Mouse (Mus musculus) CH12.LX (cell line): ENCODE data around the gene Ier3. TPM values are rescaled to one million over a fixed set of nuclear protein-coding genes. Genes with fewer than 3 reads are reported as not detected.

ENCODE experiments used
- DNase-seq: peaks from one replicate; pipeline ENCODE4 v3.0.0-alpha.2; 2013; ENCODE audit errors: extremely low read depth
- H3K27ac ChIP-seq: 2 replicates; pipeline ENCODE4 v1.5.1; 2012; ENCODE audit warnings: low read depth, mild to moderate bottlenecking, control low read depth, moderate library complexity; ENCODE audit not compliant: insufficient read depth
- H3K27me3 ChIP-seq: replicated peaks from 2 replicates; pipeline ENCODE3; 2012; ENCODE audit warnings: inconsistent platforms
- H3K36me3 ChIP-seq, 2 experiments: replicated peaks in 1 of 2; 2 replicates each; pipeline versions ENCODE3 to v1.6.1; 2012; ENCODE audit warnings: inconsistent platforms in 1 of 2, low read length in 1 of 2, mild to moderate bottlenecking in 1 of 2, mixed read lengths in 1 of 2, moderate library complexity in 1 of 2; ENCODE audit not compliant: control insufficient read depth in 1 of 2, insufficient read depth in 1 of 2
- H3K4me1 ChIP-seq, 2 experiments: 2 replicates each; pipeline ENCODE4 v1.6.1; 2012; ENCODE audit warnings: inconsistent platforms in 1 of 2, moderate library complexity in 1 of 2; ENCODE audit not compliant: insufficient read depth in 2 of 2, control insufficient read depth in 1 of 2
- H3K4me2 ChIP-seq: 2 replicates; pipeline ENCODE4 v1.6.1; 2012; ENCODE audit warnings: low read depth, mild to moderate bottlenecking, control low read depth; ENCODE audit not compliant: poor library complexity, insufficient read depth, severe bottlenecking
- H3K4me3 ChIP-seq, 3 experiments: fragments of 150-350 bp in 1 of 3; sonication (generic) in 1 of 3; replicated peaks in 1 of 3; 2 replicates each; pipeline versions ENCODE3 to v1.5.1; 2011 to 2012; ENCODE audit warnings: low read depth in 2 of 3, low read length in 2 of 3, mild to moderate bottlenecking in 2 of 3, moderate library complexity in 2 of 3, control low read depth in 1 of 3, improper control_type of control experiment in 1 of 3, inconsistent platforms in 1 of 3, mixed read lengths in 1 of 3; ENCODE audit not compliant: poor library complexity in 1 of 3
- H3K79me2 ChIP-seq: replicated peaks from 2 replicates; pipeline ENCODE4 v1.6.1; 2012; ENCODE audit warnings: mild to moderate bottlenecking, moderate library complexity; ENCODE audit not compliant: control insufficient read depth, poor library complexity, insufficient read depth, severe bottlenecking; ENCODE audit errors: extremely low read depth
- H3K9ac ChIP-seq: 2 replicates; pipeline ENCODE4 v1.6.1; 2012; ENCODE audit warnings: low read depth, mild to moderate bottlenecking, control low read depth, moderate library complexity; ENCODE audit not compliant: insufficient read depth
- H3K9me3 ChIP-seq: replicated peaks from 2 replicates; pipeline ENCODE3; 2012; ENCODE audit warnings: low read length, inconsistent platforms, mixed read lengths
- CTCF ChIP-seq, 2 experiments: IDR thresholded peaks in 1 of 2; conservative IDR thresholded peaks in 1 of 2; 2 replicates each; pipeline ENCODE4 v1.5.1; 2011 to 2012; ENCODE audit warnings: low read depth in 2 of 2, low read length in 2 of 2, improper control_type of control experiment in 1 of 2, inconsistent platforms in 1 of 2, mild to moderate bottlenecking in 1 of 2, moderate library complexity in 1 of 2
- HCFC1 ChIP-seq: IDR thresholded peaks from 2 replicates; pipeline ENCODE4 v1.6.1; 2012; ENCODE audit warnings: low read depth, mild to moderate bottlenecking, inconsistent platforms, low read length, improper control_type of control experiment
- RAD21 ChIP-seq: IDR thresholded peaks from 2 replicates; pipeline ENCODE4 v1.6.1; 2011; ENCODE audit warnings: low read depth, mild to moderate bottlenecking, low read length, improper control_type of control experiment, moderate library complexity
- SMC3 ChIP-seq: IDR thresholded peaks from 2 replicates; pipeline ENCODE4 v1.6.1; 2011; ENCODE audit warnings: low read depth, low read length, improper control_type of control experiment
- TBP ChIP-seq: conservative IDR thresholded peaks from 2 replicates; pipeline ENCODE4 v1.6.1; 2011; ENCODE audit warnings: low read depth, low read length, improper control_type of control experiment
- ZNF384 ChIP-seq: IDR thresholded peaks from 2 replicates; pipeline ENCODE4 v1.6.1; 2012; ENCODE audit warnings: low read depth, low read length, improper control_type of control experiment, inconsistent platforms
- dilution Hi-C: fragments of 300-500 bp; cut with MboI; formaldehyde crosslinking; loops from 2 replicates; pipeline ENCODE4 v1.14.3; 2020; ENCODE audit warnings: low sequenced_read_pairs; ENCODE audit not compliant: extremely low pct_unique_long_range_greater_than_20kb, extremely low pct_ligation_motif_present
- in situ Hi-C: fragments of 300-500 bp; cut with MboI; formaldehyde crosslinking; loops from 3 replicates; pipeline ENCODE4 v1.14.3; 2019; ENCODE audit warnings: low sequenced_read_pairs, low pct_ligation_motif_present, low pct_unique_long_range_greater_than_20kb, mixed read lengths
- polyA plus RNA-seq: library from polyadenylated mRNA; unstranded; fragments of >175 nt; gene quantifications from 2 replicates; pipeline ENCODE4 v1.2.1, GENCODE M21; 2012; ENCODE audit warnings: low read depth; ENCODE audit not compliant: insufficient read length
- total RNA-seq, 2 experiments: library from RNA; depleted of rRNA; stranded (reverse); fragments of 300-350 nt in 1 of 2; fragments of >200 nt in 1 of 2; gene quantifications; 2 replicates each; pipeline ENCODE4 v1.2.3; 2012 to 2014

Gene Ier3
- total and polyA plus RNA-seq, 3 experiments, result 12.6 to 27.2 (median 15.0) TPM

- H3K4me1 ChIP-seq, result peaks cover 0 to 27% of the 10 kb centered on the region in 2 experiments; a peak in 2 of 4 replicates
- peak; percentile 58 for DNase-seq
- peaks cover 18 to 39% of the 10 kb centered on the region in 2 experiments for H3K36me3 ChIP-seq
- peak overlapping the region; percentile 85; the same call in 1 of the 2 replicates for H3K4me2 ChIP-seq
- no peaks in the 10 kb centered on the region for H3K27me3 ChIP-seq
- dilution Hi-C loops, result no loop called here
- H3K9me3 ChIP-seq, result peaks cover 4% of the 10 kb centered on the region
- H3K4me3 ChIP-seq, result peak overlapping the region; percentile 58 to 74 (median 63)
- H3K79me2 ChIP-seq, result peaks cover 51% of the 10 kb centered on the region
- peak overlapping the region; percentile 83 for H3K27ac ChIP-seq
- in situ Hi-C loops, result loop anchor here (5.0 kb wide), 1 partner anchor 34 kb away; the partner anchor contains the start of gene Tubb5
- peak overlapping the region; percentile 69 for H3K9ac ChIP-seq
- TF ChIP-seq ZNF384, result peak; percentile 65
- TF ChIP-seq CTCF (conservative IDR thresholded peaks at IDR 0.05 in 1 of 2, IDR thresholded peaks at IDR 0.05 in 1 of 2; ENCODE audit: low read depth in 2 of 2, low read length in 2 of 2), result peak; percentile 63 to 70
- peak; percentile 51 for TF ChIP-seq RAD21
- TF ChIP-seq SMC3, result peak; percentile 53
- TF ChIP-seq HCFC1, result no peak
- TF ChIP-seq TBP, result 0 out of 2 replicates have a peak, but pooled peaks have one; percentile 9
- TF ChIP-seq, all 38 proteins: peak for 5
Measured at GRCm38 (mm10) chr17:35870884-35871696, 49.6 kb downstream of the Ier3 start.

Other genes with a start within 250 kb of the Ier3 start
Only the 20 nearest of the 24 such genes appear.
- gene Gm9573, start 195.0 kb upstream of the Ier3 start, total RNA-seq (2012; rRNA removed), result not detected in 2 replicates
- not detected in 2 replicates for gene Gm9573, start 195.0 kb upstream of the Ier3 start, total RNA-seq (2014; rRNA removed)
- gene Gm9573, start 195.0 kb upstream of the Ier3 start, polyA plus RNA-seq, result not detected in 2 replicates
- 0.80 and 1.3 TPM in 2 replicates for gene Mucl3, start 178.0 kb upstream of the Ier3 start, total RNA-seq (2012; rRNA removed)
- 0.08 and 0.11 TPM in 2 replicates for gene Mucl3, start 178.0 kb upstream of the Ier3 start, total RNA-seq (2014; rRNA removed)
- gene Mucl3, start 178.0 kb upstream of the Ier3 start, polyA plus RNA-seq, result 0.34 TPM in 2 replicates
- gene Vars2, start 154.1 kb upstream of the Ier3 start, total RNA-seq (2012; rRNA removed), result 26.3 and 30.3 TPM in 2 replicates
- 14.0 and 16.5 TPM in 2 replicates for gene Vars2, start 154.1 kb upstream of the Ier3 start, total RNA-seq (2014; rRNA removed)
- gene Vars2, start 154.1 kb upstream of the Ier3 start, polyA plus RNA-seq, result 23.0 and 26.6 TPM in 2 replicates
- gene Gtf2h4, start 147.9 kb upstream of the Ier3 start, total RNA-seq (2012; rRNA removed), result 51.7 and 55.7 TPM in 2 replicates
- gene Gtf2h4, start 147.9 kb upstream of the Ier3 start, total RNA-seq (2014; rRNA removed), result 35.3 and 40.7 TPM in 2 replicates
- 40.0 and 40.4 TPM in 2 replicates for gene Gtf2h4, start 147.9 kb upstream of the Ier3 start, polyA plus RNA-seq
- gene Ddr1, start 117.1 kb upstream of the Ier3 start, total RNA-seq (2012; rRNA removed), result 3.5 and 3.6 TPM in 2 replicates
- gene Ddr1, start 117.1 kb upstream of the Ier3 start, total RNA-seq (2014; rRNA removed), result 0.83 and 1.3 TPM in 2 replicates
- 3.0 and 3.1 TPM in 2 replicates for gene Ddr1, start 117.1 kb upstream of the Ier3 start, polyA plus RNA-seq
- gene Flot1, start 1.5 kb downstream of the Ier3 start, total RNA-seq (2012; rRNA removed), result 14.2 and 21.6 TPM in 2 replicates
- gene Flot1, start 1.5 kb downstream of the Ier3 start, total RNA-seq (2014; rRNA removed), result 12.8 and 16.3 TPM in 2 replicates
- 17.6 and 18.9 TPM in 2 replicates for gene Flot1, start 1.5 kb downstream of the Ier3 start, polyA plus RNA-seq
- 1,014 and 1,058 TPM in 2 replicates for gene Tubb5, start 16.6 kb downstream of the Ier3 start, total RNA-seq (2012; rRNA removed)
- gene Tubb5, start 16.6 kb downstream of the Ier3 start, total RNA-seq (2014; rRNA removed), result 1,031 and 1,121 TPM in 2 replicates
- 962 and 1,053 TPM in 2 replicates for gene Tubb5, start 16.6 kb downstream of the Ier3 start, polyA plus RNA-seq
- 8.2 and 8.5 TPM in 2 replicates for gene Mdc1, start 19.8 kb downstream of the Ier3 start, total RNA-seq (2012; rRNA removed)
- gene Mdc1, start 19.8 kb downstream of the Ier3 start, total RNA-seq (2014; rRNA removed), result 2.4 and 3.3 TPM in 2 replicates
- gene Mdc1, start 19.8 kb downstream of the Ier3 start, polyA plus RNA-seq, result 14.4 and 15.7 TPM in 2 replicates
- 12.5 and 16.7 TPM in 2 replicates for gene Nrm, start 39.6 kb downstream of the Ier3 start, total RNA-seq (2012; rRNA removed)
- 10.0 and 12.1 TPM in 2 replicates for gene Nrm, start 39.6 kb downstream of the Ier3 start, total RNA-seq (2014; rRNA removed)
- gene Nrm, start 39.6 kb downstream of the Ier3 start, polyA plus RNA-seq, result 14.0 and 15.4 TPM in 2 replicates
- gene Ppp1r18, start 43.9 kb downstream of the Ier3 start, total RNA-seq (2012; rRNA removed), result 20.5 and 21.4 TPM in 2 replicates
- gene Ppp1r18, start 43.9 kb downstream of the Ier3 start, total RNA-seq (2014; rRNA removed), result 7.5 and 8.5 TPM in 2 replicates
- gene Ppp1r18, start 43.9 kb downstream of the Ier3 start, polyA plus RNA-seq, result 48.9 and 50.1 TPM in 2 replicates
- gene Dhx16, start 58.1 kb downstream of the Ier3 start, total RNA-seq (2012; rRNA removed), result 75.3 and 81.0 TPM in 2 replicates
- 74.8 and 75.0 TPM in 2 replicates for gene Dhx16, start 58.1 kb downstream of the Ier3 start, total RNA-seq (2014; rRNA removed)
- gene Dhx16, start 58.1 kb downstream of the Ier3 start, polyA plus RNA-seq, result 84.4 and 107 TPM in 2 replicates
- gene 2310061I04Rik, start 75.7 kb downstream of the Ier3 start, total RNA-seq (2012; rRNA removed), result 7.1 and 8.7 TPM in 2 replicates
- gene 2310061I04Rik, start 75.7 kb downstream of the Ier3 start, total RNA-seq (2014; rRNA removed), result 4.2 and 5.7 TPM in 2 replicates
- 39.5 and 46.4 TPM in 2 replicates for gene 2310061I04Rik, start 75.7 kb downstream of the Ier3 start, polyA plus RNA-seq
- 12.5 and 14.5 TPM in 2 replicates for gene Atat1, start 88.4 kb downstream of the Ier3 start, total RNA-seq (2012; rRNA removed)
- 5.2 and 5.7 TPM in 2 replicates for gene Atat1, start 88.4 kb downstream of the Ier3 start, total RNA-seq (2014; rRNA removed)
- gene Atat1, start 88.4 kb downstream of the Ier3 start, polyA plus RNA-seq, result 9.9 and 10.4 TPM in 2 replicates
- gene Mrps18b, start 94.7 kb downstream of the Ier3 start, total RNA-seq (2012; rRNA removed), result 108 and 135 TPM in 2 replicates
- 135 and 148 TPM in 2 replicates for gene Mrps18b, start 94.7 kb downstream of the Ier3 start, total RNA-seq (2014; rRNA removed)
- gene Mrps18b, start 94.7 kb downstream of the Ier3 start, polyA plus RNA-seq, result 172 and 180 TPM in 2 replicates
- 31.6 TPM in 2 replicates for gene Ppp1r10, start 94.8 kb downstream of the Ier3 start, total RNA-seq (2012; rRNA removed)
- 10.7 and 14.5 TPM in 2 replicates for gene Ppp1r10, start 94.8 kb downstream of the Ier3 start, total RNA-seq (2014; rRNA removed)
- gene Ppp1r10, start 94.8 kb downstream of the Ier3 start, polyA plus RNA-seq, result 69.9 and 70.3 TPM in 2 replicates
- gene Abcf1, start 148.1 kb downstream of the Ier3 start, total RNA-seq (2012; rRNA removed), result 110 and 136 TPM in 2 replicates
- gene Abcf1, start 148.1 kb downstream of the Ier3 start, total RNA-seq (2014; rRNA removed), result 52.8 and 52.9 TPM in 2 replicates
- gene Abcf1, start 148.1 kb downstream of the Ier3 start, polyA plus RNA-seq, result 290 and 352 TPM in 2 replicates
- gene Gnl1, start 158.2 kb downstream of the Ier3 start, total RNA-seq (2012; rRNA removed), result 24.3 and 29.0 TPM in 2 replicates
- gene Gnl1, start 158.2 kb downstream of the Ier3 start, total RNA-seq (2014; rRNA removed), result 15.9 and 18.7 TPM in 2 replicates
- gene Gnl1, start 158.2 kb downstream of the Ier3 start, polyA plus RNA-seq, result 33.4 and 41.1 TPM in 2 replicates
- 5.5 and 8.3 TPM in 2 replicates for gene Prr3, start 158.6 kb downstream of the Ier3 start, total RNA-seq (2012; rRNA removed)
- 2.3 and 4.0 TPM in 2 replicates for gene Prr3, start 158.6 kb downstream of the Ier3 start, total RNA-seq (2014; rRNA removed)
- gene Prr3, start 158.6 kb downstream of the Ier3 start, polyA plus RNA-seq, result 30.6 and 32.0 TPM in 2 replicates
- gene H2-T24, start 198.9 kb downstream of the Ier3 start, total RNA-seq (2012; rRNA removed), result 9.8 and 16.1 TPM in 2 replicates
- 6.6 and 7.6 TPM in 2 replicates for gene H2-T24, start 198.9 kb downstream of the Ier3 start, total RNA-seq (2014; rRNA removed)
- 8.9 and 9.3 TPM in 2 replicates for gene H2-T24, start 198.9 kb downstream of the Ier3 start, polyA plus RNA-seq
- 21.8 and 23.0 TPM in 2 replicates for gene H2-T23, start 211.2 kb downstream of the Ier3 start, total RNA-seq (2012; rRNA removed)
- gene H2-T23, start 211.2 kb downstream of the Ier3 start, total RNA-seq (2014; rRNA removed), result 35.6 and 38.8 TPM in 2 replicates
- gene H2-T23, start 211.2 kb downstream of the Ier3 start, polyA plus RNA-seq, result 42.1 and 75.0 TPM in 2 replicates